Mouse (Mus musculus) neural tube, embryonic 11.5 days (tissue): ENCODE results near the gene Abhd15. TPM values are rescaled to one million over a fixed set of nuclear protein-coding genes. Genes with fewer than 3 reads are reported as not detected.
"Not testable (repeated sequence)": the region's sequence is repeated elsewhere in the genome, so short reads cannot be mapped to it uniquely, and the experiment has no call there.

Source experiments
- ATAC-seq: fragments of 200-750 bp; cut with Nextera tagmentation; 2 replicates; pipeline ENCODE4 v1.8.0; 2017; ENCODE audit warnings: moderate number of reproducible peaks, mild to moderate bottlenecking, moderate TSS enrichment, moderate library complexity; ENCODE audit not compliant: insufficient read depth, low FRiP score, low TSS enrichment
- DNase-seq: peaks from one replicate; pipeline ENCODE4 v3.0.0-alpha.2; 2015; ENCODE audit warnings: low spot score
- H3K27ac ChIP-seq: fragments of 300-500 bp; sonication (generic); 2 replicates; pipeline ENCODE4 v1.5.1; 2014; ENCODE audit warnings: low read depth, mild to moderate bottlenecking, low read length
- H3K27me3 ChIP-seq: fragments of 300-500 bp; sonication (generic); 2 replicates; pipeline ENCODE4 v1.6.1; 2014; ENCODE audit warnings: mild to moderate bottlenecking, low read length, mixed read lengths; ENCODE audit not compliant: control insufficient read depth, insufficient read depth
- H3K36me3 ChIP-seq: fragments of 300-500 bp; sonication (generic); 2 replicates; pipeline ENCODE4 v1.6.1; 2014; ENCODE audit warnings: mild to moderate bottlenecking, low read length, moderate library complexity, mixed read lengths; ENCODE audit not compliant: control insufficient read depth, insufficient read depth
- H3K4me1 ChIP-seq: fragments of 300-500 bp; sonication (generic); 2 replicates; pipeline ENCODE4 v1.6.1; 2014; ENCODE audit warnings: low read length, mixed read lengths; ENCODE audit not compliant: control insufficient read depth, insufficient read depth
- H3K4me2 ChIP-seq: fragments of 300-500 bp; sonication (generic); 2 replicates; pipeline ENCODE4 v1.6.1; 2014; ENCODE audit warnings: low read depth, mild to moderate bottlenecking, moderate library complexity
- H3K4me3 ChIP-seq: fragments of 300-500 bp; sonication (generic); 2 replicates; pipeline ENCODE4 v1.5.1; 2014; ENCODE audit warnings: low read depth, low read length
- H3K9ac ChIP-seq: fragments of 300-500 bp; sonication (generic); 2 replicates; pipeline ENCODE4 v1.6.1; 2014; ENCODE audit warnings: mild to moderate bottlenecking, low read length
- H3K9me3 ChIP-seq: fragments of 300-500 bp; sonication (generic); 2 replicates; pipeline ENCODE4 v1.6.1; 2016; ENCODE audit warnings: low read length; ENCODE audit not compliant: control insufficient read depth
- WGBS: fragments of 180-500 bp; shearing (Covaris S2); extraction: QIAGEN DNeasy Blood & Tissue Kit; methylation state at CpG from one replicate; pipeline ENCODE4 v1.1.7; 2014; 5-methylcytosine and 5-hydroxymethylcytosine counted together
- polyA plus RNA-seq: library from polyadenylated mRNA; unstranded; fragments of >200 nt; fragmentation: Nextera tagmentation; extraction: Ambion mirVana; gene quantifications from 2 replicates; pipeline ENCODE4 v1.2.1, GENCODE M21; 2014

Gene Abhd15
- polyA plus RNA-seq, 1 experiment from 2014 or later = 4.0 TPM

DNA sequence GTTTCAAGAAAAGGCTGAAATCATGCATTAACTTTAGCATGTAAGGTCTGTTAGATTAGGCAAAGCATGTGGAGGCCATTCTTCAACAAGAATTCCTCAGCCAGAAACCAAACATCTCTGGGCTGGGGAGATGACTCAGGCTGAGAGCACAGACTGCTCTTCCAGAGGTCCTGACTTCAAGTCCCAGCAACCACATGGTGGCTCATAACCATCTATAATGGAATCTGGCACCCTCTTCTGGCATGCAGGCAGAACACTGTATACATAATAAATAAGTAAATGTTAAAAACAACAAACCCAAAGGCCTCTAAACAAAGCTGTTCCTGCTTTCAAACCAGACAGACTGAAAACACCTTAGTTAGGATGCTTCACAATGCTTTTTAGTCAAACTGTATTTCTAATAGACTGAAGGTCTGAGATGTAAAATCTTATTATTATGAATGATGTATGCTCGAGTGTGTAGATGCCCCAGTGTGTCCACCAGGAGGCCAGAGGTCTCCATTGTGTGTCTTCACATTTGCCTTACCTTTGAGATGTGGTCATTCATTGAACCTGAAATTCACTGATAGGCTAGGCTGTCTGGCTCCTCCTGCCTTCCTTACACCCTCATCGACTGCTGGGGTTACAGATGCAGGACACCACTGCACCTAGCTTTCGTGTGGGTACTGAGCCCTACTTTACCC is 11.0 kb downstream of the Abhd15 start:
- H3K36me3 ChIP-seq = no peaks in the 10 kb centered on the region
- no peak for ATAC-seq
- no peak overlapping the region for H3K27ac ChIP-seq
- DNase-seq = no peak
- 77% methylated on average over 3 of the region's 3 CpGs for WGBS
- no peak overlapping the region for H3K4me3 ChIP-seq
- no peaks in the 10 kb centered on the region for H3K4me1 ChIP-seq
- no peaks in the 10 kb centered on the region for H3K9me3 ChIP-seq
- no peaks in the 10 kb centered on the region for H3K27me3 ChIP-seq
- no peak overlapping the region for H3K9ac ChIP-seq
- no peak overlapping the region for H3K4me2 ChIP-seq

- not testable (repeated sequence) for H3K36me3 ChIP-seq, H3K27ac ChIP-seq, DNase-seq, ATAC-seq, H3K9me3 ChIP-seq, H3K4me3 ChIP-seq, H3K27me3 ChIP-seq, H3K4me1 ChIP-seq, H3K9ac ChIP-seq, H3K4me2 ChIP-seq
- WGBS = 84% methylated on average over 3 of the region's 3 CpGs
Observed at GRCm38 (mm10) chr11:77528420-77528819, 13.5 kb downstream of the Abhd15 start.

GRCm38 (mm10) chr11:77529644-77530043 is 14.7 kb downstream of the Abhd15 start:
- no peak overlapping the region for H3K9ac ChIP-seq
- no peak overlapping the region for H3K4me3 ChIP-seq
- H3K9me3 ChIP-seq = no peaks in the 10 kb centered on the region
- H3K4me1 ChIP-seq = no peaks in the 10 kb centered on the region
- no peaks in the 10 kb centered on the region for H3K27me3 ChIP-seq
- 85% methylated on average over 3 of the region's 3 CpGs for WGBS
- no peak for DNase-seq
- no peak overlapping the region for H3K4me2 ChIP-seq
- no peak overlapping the region for H3K27ac ChIP-seq
- H3K36me3 ChIP-seq = no peaks in the 10 kb centered on the region
- no peak for ATAC-seq

GRCm38 (mm10) chr11:77530862-77531261 is 15.9 kb downstream of the Abhd15 start:
- Histone ChIP-seq H3K9me3 (no peaks in the 10 kb centered on the region), H3K27ac (no peak overlapping the region), H3K4me3 (no peak overlapping the region), H3K27me3 (no peaks in the 10 kb centered on the region), H3K36me3 (no peaks in the 10 kb centered on the region), H3K4me1 (no peaks in the 10 kb centered on the region), H3K4me2 (no peak overlapping the region), H3K9ac (no peak overlapping the region)
- ATAC-seq = no peak
- WGBS = 89% methylated on average over 2 of the region's 2 CpGs
- no peak for DNase-seq

GRCm38 (mm10) chr11:77532202-77532846 is 17.4 kb downstream of the Abhd15 start:
- no peak overlapping the region for H3K4me3 ChIP-seq
- H3K36me3 ChIP-seq = no peaks in the 10 kb centered on the region; the same call in 1 of the 2 replicates
- WGBS = 92% methylated on average over 4 of the region's 4 CpGs
- ATAC-seq = no peak
- no peak overlapping the region for H3K4me2 ChIP-seq
- H3K27ac ChIP-seq = no peak overlapping the region
- no peaks in the 10 kb centered on the region for H3K27me3 ChIP-seq
- H3K4me1 ChIP-seq = no peaks in the 10 kb centered on the region
- H3K9ac ChIP-seq = no peak overlapping the region
- H3K9me3 ChIP-seq = no peaks in the 10 kb centered on the region
- DNase-seq = no peak

GRCm38 (mm10) chr11:77545261-77545660 is 30.3 kb downstream of the Abhd15 start:
- ATAC-seq = no peak
- 96% methylated on average over 7 of the region's 7 CpGs for WGBS
- no peaks in the 10 kb centered on the region for H3K9me3 ChIP-seq
- H3K9ac ChIP-seq = no peak overlapping the region
- H3K4me1 ChIP-seq = no peaks in the 10 kb centered on the region
- H3K27ac ChIP-seq = no peak overlapping the region
- H3K4me2 ChIP-seq = no peak overlapping the region
- no peak overlapping the region for H3K4me3 ChIP-seq
- DNase-seq = no peak
- no peaks in the 10 kb centered on the region for H3K27me3 ChIP-seq
- H3K36me3 ChIP-seq = peaks cover 14% of the 10 kb centered on the region

DNA sequence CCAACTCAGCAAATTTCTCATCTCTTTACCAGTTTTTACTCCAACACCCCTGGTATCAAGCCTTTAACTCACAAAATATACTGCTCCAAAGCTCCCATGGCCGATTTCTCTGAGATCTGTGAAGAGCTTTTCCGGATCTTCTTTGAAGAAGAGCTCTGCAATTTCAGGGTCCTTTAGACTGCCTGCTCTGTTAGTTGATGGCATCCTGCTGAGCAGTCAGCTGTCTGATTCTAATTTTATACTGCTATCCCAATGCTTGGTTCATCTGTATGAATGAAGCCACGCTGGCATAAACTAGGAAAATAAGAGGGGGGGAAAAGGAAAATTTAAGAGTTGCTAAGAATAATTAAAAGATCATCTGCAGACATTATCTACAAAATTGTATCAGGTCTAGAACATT is 70.3 kb downstream of the Abhd15 start:
- 89% methylated on average over 3 of the region's 3 CpGs for WGBS
- Histone ChIP-seq H3K9me3 (no peaks in the 10 kb centered on the region), H3K9ac (no peak overlapping the region), H3K27ac (no peak overlapping the region), H3K4me2 (no peak overlapping the region), H3K4me3 (no peak overlapping the region), H3K4me1 (no peaks in the 10 kb centered on the region), H3K27me3 (no peaks in the 10 kb centered on the region), H3K36me3 (peaks cover 3% of the 10 kb centered on the region; the same call in 1 of the 2 replicates)
- ATAC-seq = no peak
- DNase-seq = no peak
